Mouse (Mus musculus) hindbrain, embryonic 10.5 days (tissue): ENCODE measurements at regions not wholly inside any gene's neighbourhood (a gene's known extent, or its start where the extent isn't known, plus 50 kb on each side); places are given as distances from the start of the nearest gene placed in this dataset.

ENCODE experiments used
- DNase-seq: peaks from one replicate; pipeline ENCODE4 v3.0.0-alpha.2; 2017; ENCODE audit warnings: low spot score
- H3K27ac ChIP-seq: fragments of 300-500 bp; sonication (generic); 2 replicates; pipeline ENCODE4 v1.5.1; 2016; ENCODE audit warnings: mild to moderate bottlenecking, moderate library complexity
- H3K27me3 ChIP-seq: fragments of 300-500 bp; sonication (generic); 2 replicates; pipeline ENCODE4 v1.6.1; 2016; ENCODE audit warnings: mild to moderate bottlenecking; ENCODE audit not compliant: poor library complexity, insufficient read depth, severe bottlenecking
- H3K36me3 ChIP-seq: fragments of 300-500 bp; sonication (generic); 2 replicates; pipeline ENCODE4 v1.6.1; 2016; ENCODE audit warnings: mild to moderate bottlenecking, moderate library complexity
- H3K4me1 ChIP-seq: fragments of 300-500 bp; sonication (generic); replicated peaks from 2 replicates; pipeline ENCODE4 v1.6.1; 2016; ENCODE audit warnings: mild to moderate bottlenecking
- H3K4me3 ChIP-seq: fragments of 300-500 bp; sonication (generic); 2 replicates; pipeline ENCODE4 v1.5.1; 2016; ENCODE audit warnings: mild to moderate bottlenecking, moderate library complexity
- H3K9me3 ChIP-seq: fragments of 300-500 bp; sonication (generic); 2 replicates; pipeline ENCODE4 v1.6.1; 2016; ENCODE audit warnings: mild to moderate bottlenecking, moderate library complexity
- WGBS: fragments of 180-500 bp; shearing (Covaris S2); methylation state at CpG from one replicate; pipeline ENCODE4 v1.1.7; 2016; 5-methylcytosine and 5-hydroxymethylcytosine counted together

- Histone ChIP-seq H3K27ac (no peak overlapping the region), H3K4me3 (no peak overlapping the region), H3K27me3 (no peaks in the 10 kb centered on the region), H3K4me1 (0 out of 2 replicates have a peak, but pooled peaks cover 2% of the 10 kb centered on the region), H3K36me3 (no peaks in the 10 kb centered on the region), H3K9me3 (no peaks in the 10 kb centered on the region)
- no peak for DNase-seq
- WGBS, result 40% methylated on average over 2 of the region's 2 CpGs
Observed at GRCm38 (mm10) chr6:98582826-98583225, 240.3 kb upstream of the Gm765 start.

DNA sequence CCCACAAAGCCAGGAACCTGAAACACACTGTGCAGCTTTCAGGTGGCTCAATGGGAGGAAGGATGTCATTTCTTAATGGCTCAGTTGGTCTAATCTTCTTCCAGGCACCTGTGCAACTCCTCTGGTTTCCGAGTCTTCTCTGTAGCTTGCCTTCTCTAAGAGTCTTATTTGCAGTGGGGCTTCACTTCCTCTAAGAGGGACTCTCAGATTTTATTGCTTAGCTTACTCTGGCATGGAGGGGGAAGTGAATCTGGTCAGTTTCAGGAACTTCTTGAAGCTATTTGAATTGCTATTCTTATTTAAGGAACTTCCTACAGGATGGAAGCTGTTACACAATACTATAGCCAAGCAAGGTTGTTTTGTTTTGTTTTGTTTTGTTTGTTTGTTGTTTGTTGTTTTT lies 232.7 kb upstream of the Gm765 start:
- no peak overlapping the region for H3K27ac ChIP-seq
- H3K9me3 ChIP-seq, result no peaks in the 10 kb centered on the region
- no peaks in the 10 kb centered on the region for H3K27me3 ChIP-seq
- H3K4me3 ChIP-seq, result no peak overlapping the region
- DNase-seq, result no peak
- no peaks in the 10 kb centered on the region for H3K36me3 ChIP-seq
- no peaks in the 10 kb centered on the region for H3K4me1 ChIP-seq
- 91% methylated on average over 1 of the region's 1 CpGs for WGBS

- Histone ChIP-seq H3K4me1 (no peaks in the 10 kb centered on the region), H3K27ac (no peak overlapping the region), H3K9me3 (no peaks in the 10 kb centered on the region), H3K4me3 (no peak overlapping the region), H3K27me3 (no peaks in the 10 kb centered on the region), H3K36me3 (no peaks in the 10 kb centered on the region)
- 95% methylated on average over 1 of the region's 1 CpGs for WGBS
- no peak for DNase-seq
Observed at GRCm38 (mm10) chr6:98555702-98556101, 213.1 kb upstream of the Gm765 start.

- WGBS, result 86% methylated on average over 1 of the region's 1 CpGs
- Histone ChIP-seq H3K27me3 (no peaks in the 10 kb centered on the region), H3K36me3 (no peaks in the 10 kb centered on the region), H3K4me1 (0 out of 2 replicates have a peak, but pooled peaks cover 2% of the 10 kb centered on the region), H3K9me3 (no peaks in the 10 kb centered on the region), H3K27ac (no peak overlapping the region), H3K4me3 (no peak overlapping the region)
- no peak for DNase-seq
Observed at GRCm38 (mm10) chr6:98553922-98554321, 211.4 kb upstream of the Gm765 start.

- DNase-seq, result no peak
Observed at GRCm38 (mm10) chr6:98551781-98552180, 209.2 kb upstream of the Gm765 start.

DNA sequence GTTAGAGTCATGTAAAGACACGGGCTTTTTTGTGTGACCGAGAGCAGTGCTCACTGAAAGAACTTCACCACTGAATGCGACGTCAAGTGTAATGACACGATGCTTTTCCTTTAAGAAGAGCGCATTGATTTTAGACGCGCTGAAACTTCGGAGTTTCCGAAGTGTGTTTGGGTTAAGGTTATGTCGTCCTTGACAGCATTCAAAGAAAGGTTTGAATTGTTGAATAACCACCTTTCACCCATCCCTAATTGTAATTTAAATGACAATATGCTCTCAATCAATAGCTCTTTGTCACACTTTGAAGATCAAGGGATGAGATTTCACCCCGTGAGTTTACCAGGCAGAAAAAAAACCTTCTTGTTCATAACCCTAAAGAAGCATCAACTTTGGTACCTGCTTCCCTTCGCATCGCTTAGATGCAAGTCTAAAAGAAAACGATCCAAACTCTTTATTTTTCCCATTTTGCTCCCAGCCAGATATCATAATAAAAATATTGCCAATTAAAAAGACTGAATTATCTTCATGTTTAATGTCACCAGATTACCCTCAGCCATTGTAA lies 184.4 kb upstream of the Gm765 start:
- no peaks in the 10 kb centered on the region for H3K9me3 ChIP-seq

More at GRCm38 (mm10) chr6:98551781-98552180, 209.2 kb upstream of the Gm765 start:
- Histone ChIP-seq H3K27ac (no peak overlapping the region), H3K9me3 (no peaks in the 10 kb centered on the region), H3K36me3 (no peaks in the 10 kb centered on the region), H3K27me3 (no peaks in the 10 kb centered on the region), H3K4me1 (0 out of 2 replicates have a peak, but pooled peaks cover 2% of the 10 kb centered on the region), H3K4me3 (no peak overlapping the region)
- WGBS, result 84% methylated on average over 3 of the region's 3 CpGs

GRCm38 (mm10) chr6:98525286-98525685 lies 182.7 kb upstream of the Gm765 start:
- H3K4me3 ChIP-seq, result no peak overlapping the region
- WGBS, result 12% methylated on average over 6 of the region's 6 CpGs
- H3K27ac ChIP-seq, result no peak overlapping the region
- DNase-seq, result peak; percentile 61
- H3K4me1 ChIP-seq, result peaks cover 23% of the 10 kb centered on the region
- H3K9me3 ChIP-seq, result no peaks in the 10 kb centered on the region
- peaks cover 27% of the 10 kb centered on the region for H3K27me3 ChIP-seq
- no peaks in the 10 kb centered on the region for H3K36me3 ChIP-seq

More for the DNA sequence above, 184.4 kb upstream of the Gm765 start:
- 27% methylated on average over 15 of the region's 15 CpGs for WGBS
- DNase-seq, result no peak
- peaks cover 28% of the 10 kb centered on the region for H3K27me3 ChIP-seq
- H3K36me3 ChIP-seq, result no peaks in the 10 kb centered on the region
- no peak overlapping the region for H3K4me3 ChIP-seq
- no peak overlapping the region for H3K27ac ChIP-seq
- H3K4me1 ChIP-seq, result peaks cover 32% of the 10 kb centered on the region

DNA sequence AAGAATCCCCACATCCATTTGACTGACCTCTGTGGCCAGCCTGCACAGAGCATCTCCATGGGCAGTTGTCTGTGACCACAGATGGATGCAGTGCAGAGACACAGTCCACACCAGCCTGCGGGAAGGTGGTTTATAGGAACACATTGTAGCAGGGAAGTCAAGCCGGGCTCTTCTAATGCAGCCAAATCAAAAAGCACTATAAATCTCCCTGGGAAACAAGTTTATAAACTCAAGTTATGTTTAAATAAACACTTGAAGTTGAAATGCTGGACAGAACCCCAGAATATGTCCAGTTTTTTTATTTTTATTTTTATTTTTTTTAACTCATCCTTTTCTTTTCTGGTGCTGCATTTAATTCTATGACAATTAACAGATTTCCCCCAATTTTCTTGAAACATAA lies 182.1 kb upstream of the Gm765 start:
- Histone ChIP-seq H3K4me1 (peaks cover 23% of the 10 kb centered on the region), H3K4me3 (no peak overlapping the region), H3K27me3 (peaks cover 21% of the 10 kb centered on the region), H3K27ac (no peak overlapping the region), H3K9me3 (no peaks in the 10 kb centered on the region), H3K36me3 (no peaks in the 10 kb centered on the region)
- no peak for DNase-seq
- 76% methylated on average over 2 of the region's 2 CpGs for WGBS

GRCm38 (mm10) chr6:98521526-98521925 lies 179.0 kb upstream of the Gm765 start:
- Histone ChIP-seq H3K4me1 (peaks cover 21% of the 10 kb centered on the region), H3K4me3 (no peak overlapping the region), H3K27ac (no peak overlapping the region), H3K9me3 (no peaks in the 10 kb centered on the region), H3K27me3 (0 out of 2 replicates have a peak, but pooled peaks cover 3% of the 10 kb centered on the region), H3K36me3 (no peaks in the 10 kb centered on the region)
- DNase-seq, result no peak
- 73% methylated on average over 10 of the region's 10 CpGs for WGBS

- Histone ChIP-seq H3K9me3 (no peaks in the 10 kb centered on the region), H3K4me1 (peaks cover 23% of the 10 kb centered on the region), H3K36me3 (no peaks in the 10 kb centered on the region), H3K4me3 (no peak overlapping the region), H3K27ac (no peak overlapping the region), H3K27me3 (no peaks in the 10 kb centered on the region)
- WGBS, result 82% methylated on average over 3 of the region's 3 CpGs
- no peak for DNase-seq
Observed at GRCm38 (mm10) chr6:98514826-98515225, 172.3 kb upstream of the Gm765 start.

- no peaks in the 10 kb centered on the region for H3K36me3 ChIP-seq
- H3K4me3 ChIP-seq, result no peak overlapping the region
- no peaks in the 10 kb centered on the region for H3K9me3 ChIP-seq
- H3K27me3 ChIP-seq, result no peaks in the 10 kb centered on the region
- 79% methylated on average over 7 of the region's 7 CpGs for WGBS
- H3K27ac ChIP-seq, result peak overlapping the region; percentile 23; the same call in 1 of the 2 replicates
- H3K4me1 ChIP-seq, result peaks cover 28% of the 10 kb centered on the region
- DNase-seq, result no peak
Observed at GRCm38 (mm10) chr6:98514376-98514775, 171.8 kb upstream of the Gm765 start.

- 24% methylated on average over 3 of the region's 3 CpGs for WGBS
- DNase-seq, result no peak
- Histone ChIP-seq H3K36me3 (no peaks in the 10 kb centered on the region), H3K9me3 (no peaks in the 10 kb centered on the region), H3K27me3 (no peaks in the 10 kb centered on the region), H3K27ac (no peak overlapping the region), H3K4me1 (peaks cover 30% of the 10 kb centered on the region), H3K4me3 (no peak overlapping the region)
Observed at GRCm38 (mm10) chr6:98513217-98513616, 170.7 kb upstream of the Gm765 start.

DNA sequence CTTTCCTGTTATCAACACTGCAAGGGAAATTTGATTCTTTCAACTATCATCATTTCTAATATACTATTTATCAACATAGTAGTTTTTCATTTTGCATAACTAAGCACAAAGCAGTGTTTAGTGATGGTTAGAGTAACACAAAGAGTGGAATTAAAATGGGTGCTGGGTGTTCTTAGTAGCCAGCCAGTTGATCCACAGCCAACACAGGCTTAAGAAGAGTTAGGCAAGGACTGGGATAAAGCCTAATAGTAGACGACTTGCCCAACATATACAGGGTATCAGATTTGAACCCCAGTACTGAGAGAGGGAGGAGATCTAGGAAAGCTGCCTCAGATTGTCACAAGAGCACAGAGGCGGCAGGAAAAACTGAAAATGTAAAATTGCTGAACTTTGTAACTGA lies 160.2 kb upstream of the Gm765 start:
- Histone ChIP-seq H3K4me3 (no peak overlapping the region), H3K4me1 (no peaks in the 10 kb centered on the region), H3K36me3 (no peaks in the 10 kb centered on the region), H3K27ac (no peak overlapping the region), H3K9me3 (no peaks in the 10 kb centered on the region), H3K27me3 (no peaks in the 10 kb centered on the region)
- 79% methylated on average over 2 of the region's 2 CpGs for WGBS
- DNase-seq, result no peak

DNA sequence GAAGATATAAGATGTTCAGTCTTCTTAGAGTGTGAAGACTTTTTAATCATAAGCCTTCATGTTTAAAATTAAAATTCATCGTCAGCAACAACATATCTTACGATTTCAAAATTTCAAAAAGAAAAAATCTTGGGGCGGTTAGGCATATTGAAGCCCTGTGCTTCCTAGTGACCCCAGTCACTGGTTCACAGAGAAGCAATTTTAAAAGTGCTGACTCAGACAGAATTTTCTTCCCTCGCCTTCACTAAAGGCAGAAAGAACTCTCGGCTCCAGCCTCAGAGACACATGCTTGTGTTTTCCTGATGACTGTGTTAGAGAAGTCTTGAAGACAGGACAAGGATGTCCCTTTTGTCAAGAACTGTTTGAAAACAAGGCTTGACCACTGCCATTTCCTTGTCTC lies 157.2 kb upstream of the Gm765 start:
- no peaks in the 10 kb centered on the region for H3K27me3 ChIP-seq
- 72% methylated on average over 5 of the region's 5 CpGs for WGBS
- H3K4me3 ChIP-seq, result no peak overlapping the region
- no peak overlapping the region for H3K27ac ChIP-seq
- no peaks in the 10 kb centered on the region for H3K4me1 ChIP-seq
- no peaks in the 10 kb centered on the region for H3K36me3 ChIP-seq
- DNase-seq, result no peak
- H3K9me3 ChIP-seq, result no peaks in the 10 kb centered on the region
